Mouse (Mus musculus): ENCODE results near the gene Pate3.
"Not testable (repeated sequence)": the region's sequence is repeated elsewhere in the genome, so short reads cannot be mapped to it uniquely, and the experiment has no call there.

Gene Pate3

DNA sequence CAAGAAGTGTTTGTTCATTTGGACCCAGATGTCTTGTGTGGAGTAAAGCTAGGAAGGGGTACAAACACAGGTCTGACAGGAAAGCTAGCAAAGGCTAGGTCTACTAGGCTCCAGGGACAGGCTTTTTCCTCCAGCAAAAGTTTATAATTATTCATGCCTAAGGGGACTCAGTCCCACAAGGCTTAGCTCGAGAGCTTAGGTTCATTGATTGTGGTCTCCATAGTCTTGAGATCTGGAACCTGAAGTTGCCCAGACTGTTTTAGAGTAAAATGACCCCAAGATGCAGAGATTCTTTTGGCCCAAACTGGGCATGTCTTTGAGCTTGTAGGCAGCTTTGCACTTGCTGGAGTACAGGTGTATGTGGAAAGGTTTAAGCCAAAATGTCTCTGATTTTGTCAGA is at the start of gene Pate3:
Pate3 (minus strand) TSS at position 101 of the 400 bp plus-strand sequence.
- DNase-seq (ENCODE audit: low spot score) = no peak

DNA sequence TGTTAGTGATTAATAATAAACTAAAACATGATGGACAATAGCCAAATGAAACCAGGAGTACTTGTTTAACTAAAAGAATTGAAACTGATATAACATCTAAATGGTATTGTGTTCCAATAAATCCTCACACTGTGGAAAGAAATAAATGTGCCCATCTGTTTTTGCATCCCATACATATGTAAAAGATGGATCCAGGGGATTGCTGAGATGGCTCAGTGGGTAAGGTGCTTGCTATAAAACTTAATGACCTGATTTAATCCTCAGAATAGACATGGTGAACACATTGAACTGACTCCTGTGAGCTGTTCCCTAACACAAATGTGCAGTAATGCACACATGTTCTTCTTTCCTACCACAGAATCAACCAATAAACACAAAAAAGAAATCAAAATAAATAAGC is 43.9 kb upstream of the Pate3 start:
- no peak for DNase-seq (ENCODE audit: low spot score)

DNA sequence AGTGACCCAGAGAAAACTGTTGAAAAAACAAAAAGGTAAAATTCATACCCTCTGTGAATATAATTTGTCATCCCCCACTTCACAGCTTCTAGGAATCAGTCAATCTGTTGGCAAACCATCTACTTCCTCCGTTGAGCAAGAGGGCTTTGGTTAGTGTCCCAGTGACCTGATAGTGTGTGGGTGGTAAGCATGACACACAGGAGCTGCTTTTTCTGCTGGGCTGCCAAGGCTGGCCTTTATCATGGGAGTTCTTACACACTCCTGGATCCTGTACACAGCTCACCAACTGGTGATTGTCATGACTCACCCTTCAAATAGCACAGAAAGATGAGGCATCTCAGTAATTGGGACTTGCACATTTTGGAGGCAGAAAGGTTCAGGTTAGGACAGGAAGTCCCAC is 39.0 kb upstream of the Pate3 start, which contains the start of gene Pate1:
Pate1 (minus strand) TSS at position 378 of the 400 bp plus-strand sequence.
- DNase-seq (ENCODE audit: low spot score) = no peak

DNA sequence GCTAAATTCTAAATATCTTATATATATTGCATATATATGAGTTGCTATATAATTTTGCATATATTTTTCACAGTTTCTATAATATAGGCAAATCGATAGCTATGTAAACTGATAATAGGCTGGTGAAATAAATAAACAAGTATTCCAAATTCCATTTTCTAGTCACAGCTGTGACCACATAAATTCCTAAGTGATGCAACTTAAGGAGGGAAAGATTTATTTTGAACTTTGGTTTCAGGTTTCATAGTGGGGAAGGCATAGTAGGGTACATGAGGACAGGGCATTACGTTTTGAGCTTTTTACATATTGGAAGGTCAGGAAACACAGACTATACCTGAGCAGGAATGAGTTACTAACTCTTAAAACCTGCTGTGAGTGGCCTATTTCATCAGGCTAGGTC is 25.6 kb upstream of the Pate3 start:
- no peak for DNase-seq (ENCODE audit: low spot score)

DNA sequence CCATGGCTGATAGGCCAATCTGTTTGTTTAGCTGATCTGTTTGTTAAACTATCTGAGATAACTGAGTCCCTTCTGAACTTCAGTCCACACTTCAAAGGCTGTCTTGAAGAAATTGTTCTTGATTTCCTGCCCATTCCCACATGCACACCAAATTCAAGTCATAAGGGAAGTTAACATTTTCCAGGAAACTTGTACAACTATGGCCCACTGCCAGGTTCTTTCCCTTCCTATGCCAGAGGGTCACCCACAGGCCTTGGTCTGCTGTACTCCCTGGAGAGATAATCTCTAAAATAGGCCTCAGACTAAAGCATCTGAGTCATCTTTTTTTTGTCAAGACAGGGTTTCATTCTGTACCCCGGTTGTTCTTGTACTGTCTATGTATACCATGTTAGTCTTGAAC is 15.0 kb downstream of the Pate3 start:
- DNase-seq (ENCODE audit: low spot score) = no peak

DNA sequence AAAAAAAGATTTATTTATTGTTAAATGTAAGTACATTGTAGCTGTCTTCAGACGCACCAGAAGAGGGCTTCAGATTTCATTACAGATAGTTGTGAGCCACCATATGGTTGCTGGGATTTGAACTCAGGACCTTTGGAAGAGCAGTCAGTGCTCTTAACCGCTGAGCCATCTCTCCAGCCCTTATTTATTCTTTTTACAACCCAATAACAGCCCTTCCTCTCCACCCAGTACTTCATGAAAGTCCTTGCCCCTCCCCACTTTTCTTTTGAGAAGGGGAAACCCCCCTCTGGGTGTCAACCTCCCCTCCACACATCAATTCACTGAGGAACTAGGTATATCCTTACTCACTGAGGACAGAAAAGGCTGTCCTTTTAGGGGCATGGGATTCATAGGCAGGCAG is 31.2 kb downstream of the Pate3 start:
- DNase-seq (ENCODE audit: low spot score) = not testable (repeated sequence)

DNA sequence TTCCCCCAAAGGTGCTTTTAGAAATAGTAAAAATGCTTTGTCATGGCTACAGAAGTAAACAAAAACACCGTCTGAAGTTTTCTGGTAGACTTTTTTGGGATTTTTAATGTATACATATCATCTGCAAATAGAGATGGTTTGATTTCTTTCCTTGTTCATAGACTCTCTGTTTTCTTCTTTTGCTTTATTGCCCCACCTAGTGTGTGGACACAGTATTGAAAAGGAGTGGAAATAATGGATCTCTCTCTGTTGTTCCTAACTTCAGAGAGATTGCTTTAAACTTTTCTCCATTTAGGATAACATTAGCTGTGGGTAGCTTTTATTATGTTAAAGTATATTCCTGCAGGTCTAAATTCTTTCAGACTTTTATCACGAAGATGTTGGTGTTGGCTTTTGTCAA is 34.0 kb downstream of the Pate3 start:
- no peak for DNase-seq (ENCODE audit: low spot score)

DNA sequence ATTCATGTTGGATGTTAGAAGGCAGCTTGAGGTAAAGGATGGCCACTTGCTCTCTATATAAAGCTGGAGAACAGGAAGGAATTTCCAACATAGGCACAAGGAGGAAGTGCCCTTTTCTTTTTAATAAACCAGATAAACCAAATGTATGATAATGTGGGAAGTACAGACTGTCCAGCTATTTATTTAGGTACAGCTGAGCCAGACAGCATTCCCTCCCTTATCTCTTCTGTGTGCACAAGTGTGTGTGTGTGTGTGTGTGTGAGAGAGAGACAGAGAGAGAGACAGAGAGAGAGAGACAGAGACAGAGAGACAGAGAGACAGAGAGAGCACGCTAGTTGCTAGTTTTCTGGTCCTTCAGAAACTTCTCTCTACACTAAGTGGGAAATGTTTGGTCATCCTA is 36.2 kb downstream of the Pate3 start, which contains the start of gene Pate4:
Pate4 (minus strand) TSS at position 101 of the 400 bp plus-strand sequence.
- no peak for DNase-seq (ENCODE audit: low spot score)

DNA sequence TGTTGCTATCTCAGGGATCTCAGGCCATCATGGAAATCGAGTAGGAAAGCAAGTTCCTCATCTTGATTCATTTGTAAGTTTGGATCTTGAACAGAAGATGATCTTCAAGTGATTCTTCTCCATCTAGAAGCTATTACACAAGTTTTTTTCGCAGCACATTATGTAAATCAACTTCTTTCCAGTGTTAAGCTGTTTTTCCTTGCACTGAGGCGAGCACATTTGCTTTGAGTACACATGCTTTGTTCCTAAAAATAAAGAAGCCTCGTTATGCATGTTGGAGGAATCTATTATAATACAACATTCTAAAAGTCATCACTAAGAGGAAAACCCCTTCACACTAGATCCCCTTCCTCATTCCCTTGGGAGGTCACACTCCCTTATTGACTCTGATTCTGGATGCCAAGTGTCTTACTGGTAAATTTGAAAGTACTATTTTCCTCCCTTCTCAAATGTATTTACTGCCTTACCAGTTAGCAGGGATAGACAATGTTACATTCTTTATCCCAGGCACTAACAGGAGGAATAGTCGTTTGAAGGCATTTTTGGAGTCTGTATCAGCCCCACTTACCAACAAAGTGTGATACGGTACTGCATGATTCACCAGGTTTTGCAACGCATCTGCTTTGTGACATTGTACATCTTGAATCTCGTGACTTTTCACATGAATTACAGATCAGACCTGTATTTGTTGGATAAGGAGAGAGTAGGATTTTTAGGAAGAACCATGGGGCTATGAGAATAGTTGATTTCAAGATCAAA is 40.2 kb downstream of the Pate3 start:
- DNase-seq (ENCODE audit: low spot score) = no peak
